Mouse (Mus musculus): ENCODE results near the gene Ankrd13b.
A peak's percentile ranks its signal among the peaks of the same experiment; 100 is the strongest.

Ankrd13b gene

GRCm38 (mm10) chr11:77462283-77463100 is 27.0 kb downstream of the Ankrd13b start, which contains the start of gene Coro6:
Coro6 (plus strand) TSS chr11:77462411.
- DNase-seq (ENCODE audit: low spot score): peak; percentile 79

GRCm38 (mm10) chr11:77461856-77462255 is 27.6 kb downstream of the Ankrd13b start:
- DNase-seq (ENCODE audit: low spot score): no peak

DNA sequence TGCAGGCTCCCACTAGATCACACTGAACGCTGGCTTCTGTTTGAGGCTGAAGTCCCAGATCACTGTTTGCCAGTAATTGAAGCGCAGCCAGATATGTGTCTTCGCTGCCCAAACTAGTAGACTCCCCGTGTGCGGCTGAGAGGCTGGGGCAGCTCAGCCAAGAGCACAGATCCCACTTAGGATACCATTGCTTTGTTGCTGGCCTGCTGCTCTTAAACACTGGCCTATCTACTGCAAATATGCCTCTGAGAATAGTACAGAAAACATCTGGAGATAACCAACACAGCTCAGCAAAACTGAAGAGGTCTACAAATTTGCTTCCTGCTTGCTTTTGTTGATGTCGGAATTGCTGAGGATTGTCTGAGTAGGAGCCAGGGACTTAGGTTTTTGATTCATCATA is 32.6 kb downstream of the Ankrd13b start:
- DNase-seq (ENCODE audit: low spot score): no peak

GRCm38 (mm10) chr11:77455770-77456510 is 33.5 kb downstream of the Ankrd13b start:
- no peak for DNase-seq (ENCODE audit: low spot score)

- DNase-seq (ENCODE audit: low spot score): no peak
These were observed 36.1 kb downstream of the Ankrd13b start for GRCm38 (mm10) chr11:77453388-77453787.

DNA sequence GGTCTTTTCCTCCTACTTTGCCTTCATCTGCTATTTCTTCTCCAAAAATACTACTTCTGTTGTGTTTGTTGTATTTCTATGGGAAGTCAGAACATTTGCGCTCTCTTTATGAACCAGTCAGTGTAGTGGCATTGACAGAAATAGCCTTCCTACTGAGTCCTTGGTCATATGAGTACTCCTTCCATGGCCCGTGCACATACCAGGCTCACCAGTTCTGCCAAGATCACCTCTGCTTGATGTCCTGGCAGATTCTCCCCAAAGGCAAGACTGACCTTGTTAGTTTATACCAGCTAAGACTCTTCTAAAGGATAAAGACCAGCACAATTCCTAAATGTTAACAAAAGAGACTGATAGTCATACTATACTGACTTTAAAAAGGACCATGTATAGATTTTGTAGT is 37.8 kb downstream of the Ankrd13b start:
- DNase-seq (ENCODE audit: low spot score): no peak

- DNase-seq (ENCODE audit: low spot score): no peak
These were observed 40.3 kb downstream of the Ankrd13b start for GRCm38 (mm10) chr11:77449224-77449623.

DNA sequence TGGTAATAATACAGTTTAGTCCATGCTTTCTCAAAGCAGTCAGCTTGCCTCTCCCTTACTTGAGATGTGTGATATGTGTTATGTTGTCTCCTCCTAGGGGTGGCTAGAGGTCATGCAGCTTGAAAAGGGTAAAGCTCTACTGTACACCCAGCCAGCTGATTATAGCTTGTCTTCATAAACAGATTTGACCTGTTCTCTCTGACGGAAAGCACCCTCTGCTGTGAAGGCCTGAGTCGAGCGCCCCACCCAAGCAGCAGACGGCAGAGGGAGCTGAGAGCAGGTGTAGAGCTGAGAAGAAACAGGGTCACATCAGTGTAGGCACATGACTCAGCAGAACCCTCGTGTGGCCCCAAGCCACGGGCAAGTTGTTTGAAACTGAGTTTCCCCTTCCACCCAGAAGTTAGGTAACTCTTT is 42.8 kb downstream of the Ankrd13b start:
- peak; percentile 30 for DNase-seq (ENCODE audit: low spot score)

- DNase-seq (ENCODE audit: low spot score): no peak
These were observed 44.5 kb downstream of the Ankrd13b start for GRCm38 (mm10) chr11:77444939-77445338.

DNA sequence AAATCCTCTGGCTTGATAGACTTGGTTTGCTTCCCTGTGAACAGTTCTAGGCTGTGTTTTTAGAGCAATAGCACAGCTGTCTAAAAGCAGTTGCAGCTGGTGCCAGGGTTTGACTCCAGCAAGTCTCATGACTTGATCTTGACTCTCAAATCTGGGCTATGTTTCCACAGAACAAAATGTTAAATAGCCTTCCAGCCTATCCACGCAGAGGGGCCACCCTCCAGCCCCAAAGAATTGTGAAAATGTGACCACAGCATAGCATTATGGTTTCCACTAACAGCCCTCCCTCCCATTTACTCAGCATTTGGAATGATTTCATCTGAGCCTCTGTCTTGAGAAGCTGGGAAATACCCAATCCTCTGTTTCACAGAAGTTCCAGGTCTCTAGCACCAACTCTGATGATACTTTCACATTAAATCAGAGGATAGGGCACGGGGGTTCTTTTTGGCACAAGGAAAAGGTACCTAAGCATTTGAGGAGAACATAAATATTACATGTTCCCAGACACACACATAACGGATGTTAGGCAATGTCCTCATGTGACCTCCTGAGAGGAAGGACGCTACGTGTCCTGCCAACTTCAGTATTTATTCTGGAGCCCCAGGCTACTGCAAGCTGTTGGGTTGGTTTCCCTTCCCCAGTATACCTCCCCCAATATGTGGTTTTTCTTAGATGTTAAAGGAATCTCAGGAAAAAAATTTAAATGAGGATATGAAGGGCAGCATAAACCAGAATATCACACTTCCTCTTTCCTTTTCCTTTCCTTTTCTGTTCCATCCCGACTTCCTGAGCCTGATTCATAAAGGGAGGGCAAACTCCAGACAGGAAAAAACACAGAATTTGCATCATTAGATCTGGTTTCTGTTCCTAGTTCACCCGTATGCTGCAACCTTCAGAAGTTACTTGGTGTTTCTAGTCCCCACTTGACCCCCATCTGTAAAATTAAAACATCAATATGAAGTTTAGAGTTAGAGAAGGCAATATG is 47.0 kb downstream of the Ankrd13b start:
- no peak for DNase-seq (ENCODE audit: low spot score)

GRCm38 (mm10) chr11:77441020-77441419 is 48.5 kb downstream of the Ankrd13b start:
- DNase-seq (ENCODE audit: low spot score): no peak

- no peak for DNase-seq (ENCODE audit: low spot score)
These were observed 49.4 kb downstream of the Ankrd13b start for GRCm38 (mm10) chr11:77440081-77440480.

DNA sequence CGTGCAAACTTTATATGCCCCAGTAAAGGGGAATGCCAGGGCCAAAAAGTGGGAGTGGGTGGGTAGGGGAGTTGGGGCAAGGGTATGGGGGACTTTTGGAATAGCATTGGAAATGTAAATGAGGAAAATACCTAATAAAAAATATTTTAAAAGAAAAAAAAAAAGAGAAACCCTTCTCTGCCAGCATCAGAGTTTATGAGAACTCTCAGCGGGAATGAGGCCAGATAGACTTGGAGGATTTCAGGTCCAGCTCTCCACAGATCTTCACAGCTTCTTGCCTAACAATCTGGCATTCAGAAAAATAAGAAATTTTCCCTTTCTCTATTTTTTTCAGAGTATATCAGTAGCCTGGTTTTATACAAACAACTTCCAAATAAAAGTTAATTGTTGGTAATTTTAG is 52.5 kb downstream of the Ankrd13b start:
- DNase-seq (ENCODE audit: low spot score): no peak

- no peak for DNase-seq (ENCODE audit: low spot score)
These were observed 61.0 kb downstream of the Ankrd13b start for GRCm38 (mm10) chr11:77428446-77428845.

- DNase-seq (ENCODE audit: low spot score): peak; percentile 33
These were observed 66.2 kb downstream of the Ankrd13b start for GRCm38 (mm10) chr11:77423175-77423859.
